Mouse (Mus musculus) heart, embryonic 14.5 days (tissue): ENCODE results near the gene Palld. TPM values are rescaled to one million over a fixed set of nuclear protein-coding genes. Genes with fewer than 3 reads are reported as not detected.

Source experiments
- ATAC-seq: fragments of 200-750 bp; cut with Nextera tagmentation; 2 replicates; pipeline ENCODE4 v1.8.0; 2017; ENCODE audit warnings: low read depth, moderate TSS enrichment; ENCODE audit not compliant: insufficient number of reproducible peaks, insufficient read depth, low FRiP score
- H3K27ac ChIP-seq, 2 experiments: fragments of 200-500 bp in 1 of 2; fragments of 300-500 bp in 1 of 2; sonication (generic) in 1 of 2; replicated peaks in 1 of 2; 2 replicates each; pipeline ENCODE4 v1.5.1; 2012 to 2014; ENCODE audit warnings: low read depth in 2 of 2, low read length in 2 of 2, control low read depth in 1 of 2, mild to moderate bottlenecking in 1 of 2, mixed read lengths in 1 of 2; ENCODE audit not compliant: control insufficient read depth in 1 of 2, insufficient read depth in 1 of 2
- H3K27me3 ChIP-seq: fragments of 300-500 bp; sonication (generic); 2 replicates; pipeline ENCODE4 v1.6.1; 2014; ENCODE audit warnings: mild to moderate bottlenecking, low read length, control low read depth; ENCODE audit not compliant: control insufficient read depth, insufficient read depth
- H3K36me3 ChIP-seq: fragments of 300-500 bp; sonication (generic); 2 replicates; pipeline ENCODE4 v1.6.1; 2014; ENCODE audit warnings: mild to moderate bottlenecking, control low read depth, low read length, mixed read lengths; ENCODE audit not compliant: control insufficient read depth, insufficient read depth
- H3K4me1 ChIP-seq, 2 experiments: fragments of 200-500 bp in 1 of 2; fragments of 300-500 bp in 1 of 2; sonication (generic) in 1 of 2; 2 replicates each; pipeline ENCODE4 v1.6.1; 2012 to 2014; ENCODE audit warnings: low read length in 2 of 2, control low read depth in 1 of 2, mixed read lengths in 1 of 2; ENCODE audit not compliant: control insufficient read depth in 2 of 2, insufficient read depth in 2 of 2
- H3K4me2 ChIP-seq: fragments of 300-500 bp; sonication (generic); 2 replicates; pipeline ENCODE4 v1.6.1; 2014; ENCODE audit warnings: mild to moderate bottlenecking, low read length
- H3K4me3 ChIP-seq, 2 experiments: fragments of 200-500 bp in 1 of 2; fragments of 300-500 bp in 1 of 2; sonication (generic) in 1 of 2; 2 replicates each; pipeline ENCODE4 v1.5.1; 2012 to 2014; ENCODE audit warnings: low read length in 2 of 2, mild to moderate bottlenecking in 2 of 2, control low read depth in 1 of 2, low read depth in 1 of 2, moderate library complexity in 1 of 2; ENCODE audit not compliant: control insufficient read depth in 1 of 2, insufficient read depth in 1 of 2
- H3K9ac ChIP-seq: fragments of 300-500 bp; sonication (generic); 2 replicates; pipeline ENCODE4 v1.6.1; 2014; ENCODE audit warnings: mild to moderate bottlenecking, low read length
- H3K9me3 ChIP-seq: fragments of 300-500 bp; sonication (generic); 2 replicates; pipeline ENCODE4 v1.6.1; 2016; ENCODE audit warnings: low read length, control low read depth; ENCODE audit not compliant: control insufficient read depth
- WGBS: fragments of 180-500 bp; shearing (Covaris S2); extraction: QIAGEN DNeasy Blood & Tissue Kit; methylation state at CpG from one replicate; pipeline ENCODE4 v1.1.7; 2014; 5-methylcytosine and 5-hydroxymethylcytosine counted together
- polyA plus RNA-seq: library from polyadenylated mRNA; unstranded; fragments of >200 nt; fragmentation: Nextera tagmentation; extraction: Ambion mirVana; gene quantifications from 2 replicates; pipeline ENCODE4 v1.2.1, GENCODE M21; 2014

The Palld gene
- polyA plus RNA-seq: 187 and 200 TPM in 2 replicates

GRCm38 (mm10) chr8:61902521-61902920 lies at the start of gene Palld:
Gene Palld, minus strand, starts transcription at chr8:61902690.
- Histone ChIP-seq H3K27ac (peak within 1 kb of the TSS; percentile 96 to 99), H3K4me2 (peak within 1 kb of the TSS; percentile 71), H3K4me3 (peak within 1 kb of the TSS; percentile 54 to 59), H3K9ac (peak within 1 kb of the TSS; percentile 84), H3K4me1 (peaks cover 5 to 17% of the 10 kb centered on the region in 2 experiments), H3K9me3 (no peaks in the 10 kb centered on the region), H3K27me3 (no peaks in the 10 kb centered on the region), H3K36me3 (peaks cover 20% of the 10 kb centered on the region; the same call in 1 of the 2 replicates)
- peak; percentile 81; the same call in 1 of the 2 replicates for ATAC-seq
- 33% methylated on average over 5 of the region's 5 CpGs for WGBS

DNA sequence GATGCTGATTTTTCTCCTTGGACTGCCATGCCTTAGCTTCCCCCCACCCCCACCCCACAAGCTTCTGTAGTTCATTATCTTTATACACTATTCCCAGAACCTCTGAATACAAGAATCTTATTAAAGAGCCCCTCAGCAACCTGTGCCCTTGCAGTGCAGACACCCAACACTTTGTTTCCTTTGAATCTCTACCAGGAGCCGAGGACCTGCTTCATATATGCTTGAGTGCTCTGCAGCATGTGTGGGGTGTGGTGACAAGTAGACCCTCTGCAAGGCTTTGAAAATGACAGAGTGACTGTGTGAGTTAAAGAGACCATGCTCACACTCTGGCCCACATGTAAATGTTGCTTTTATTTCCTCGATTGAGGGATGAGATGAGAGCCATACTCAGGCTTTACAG lies 35.1 kb upstream of the Palld start:
- Histone ChIP-seq H3K4me3 (no peak overlapping the region), H3K4me2 (no peak overlapping the region), H3K9ac (no peak overlapping the region), H3K9me3 (no peaks in the 10 kb centered on the region), H3K27me3 (no peaks in the 10 kb centered on the region), H3K4me1 (peaks cover 6 to 15% of the 10 kb centered on the region in 2 experiments), H3K27ac (peak overlapping the region; percentile 19 to 57; a peak in 3 of 4 replicates), H3K36me3 (no peaks in the 10 kb centered on the region)
- 38% methylated on average over 2 of the region's 2 CpGs for WGBS
- ATAC-seq: no peak

GRCm38 (mm10) chr8:61933243-61933642 lies 30.8 kb upstream of the Palld start:
- peak overlapping the region; percentile 29 to 71; a peak in 3 of 4 replicates for H3K27ac ChIP-seq
- WGBS: 1% methylated on average over 2 of the region's 2 CpGs
- peak; percentile 72; the same call in 1 of the 2 replicates for ATAC-seq

DNA sequence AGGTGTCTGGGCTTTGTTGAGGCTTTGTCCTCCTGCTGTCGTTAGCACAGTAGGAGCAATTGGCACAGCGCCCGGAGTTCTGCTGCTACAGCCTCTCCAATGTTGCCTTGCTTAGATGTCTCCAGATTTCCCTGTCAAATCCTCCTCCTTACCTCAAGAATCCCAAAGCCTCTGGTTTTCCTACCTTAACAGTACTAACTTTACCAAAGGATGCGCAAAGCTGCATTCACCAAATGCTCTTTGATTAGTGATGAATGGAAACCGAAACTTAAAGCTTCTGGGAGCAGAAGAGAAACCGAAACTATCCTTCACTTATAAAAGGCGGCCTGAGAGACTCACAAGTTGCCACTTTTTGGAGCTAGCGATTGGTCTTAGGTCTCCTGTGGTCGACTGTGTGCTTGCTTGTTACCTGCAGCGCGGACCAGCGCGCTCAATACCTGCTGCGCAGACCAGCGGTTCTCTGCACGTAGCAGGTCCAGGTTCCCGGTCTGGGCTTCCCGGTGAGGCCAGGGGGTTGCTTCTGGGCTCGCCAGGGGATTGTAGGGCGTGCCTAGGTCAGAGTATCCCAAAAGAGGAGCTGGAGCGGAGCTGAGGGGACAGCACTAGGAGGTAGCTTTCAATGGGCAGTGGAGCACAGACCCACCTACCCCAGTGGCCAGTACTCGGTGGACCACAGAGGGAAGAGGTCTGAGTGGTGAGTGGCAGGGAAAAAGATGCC lies 25.4 kb upstream of the Palld start, which contains the start of gene Ddx60:
Gene Ddx60, plus strand, starts transcription at position 311 of the 718 bp plus-strand sequence.
- ATAC-seq: peak; percentile 65
- Histone ChIP-seq H3K4me2 (peak within 1 kb of the TSS; percentile 91), H3K27ac (peak within 1 kb of the TSS; percentile 93 to 96), H3K4me1 (peaks cover 12 to 35% of the 10 kb centered on the region in 2 experiments), H3K36me3 (no peaks in the 10 kb centered on the region), H3K27me3 (no peaks in the 10 kb centered on the region), H3K9ac (peak within 1 kb of the TSS; percentile 94), H3K9me3 (no peaks in the 10 kb centered on the region), H3K4me3 (peak within 1 kb of the TSS; percentile 78 to 81)
- 6% methylated on average over 22 of the region's 22 CpGs for WGBS

More at GRCm38 (mm10) chr8:61933243-61933642, 30.8 kb upstream of the Palld start:
- Histone ChIP-seq H3K36me3 (no peaks in the 10 kb centered on the region), H3K9me3 (no peaks in the 10 kb centered on the region), H3K4me2 (no peak overlapping the region), H3K4me1 (peaks cover 10 to 26% of the 10 kb centered on the region in 2 experiments), H3K27me3 (no peaks in the 10 kb centered on the region), H3K4me3 (no peak overlapping the region), H3K9ac (no peak overlapping the region)

DNA sequence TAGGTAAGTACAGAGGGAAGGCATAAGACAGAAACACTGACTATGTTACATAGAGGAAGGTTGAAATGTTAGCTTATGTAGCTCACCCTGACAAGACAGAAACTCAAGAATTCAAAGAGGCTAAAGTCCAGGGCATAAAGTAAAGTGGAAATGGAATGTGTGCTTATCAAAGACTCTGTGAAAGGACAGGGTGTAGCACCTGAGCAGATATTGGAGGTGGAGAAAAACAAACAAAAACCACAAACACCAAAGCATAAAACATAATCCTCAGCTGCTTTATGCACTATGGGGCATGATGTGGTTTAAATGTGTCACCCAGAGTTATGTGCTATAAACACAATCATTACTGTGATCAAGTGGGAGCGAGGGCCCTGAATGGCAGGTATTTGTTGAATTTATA lies 22.0 kb upstream of the Palld start:
- no peak overlapping the region for H3K27ac ChIP-seq
- peaks cover 15 to 54% of the 10 kb centered on the region in 2 experiments for H3K4me1 ChIP-seq
- no peaks in the 10 kb centered on the region for H3K9me3 ChIP-seq
- no peak for ATAC-seq
- 91% methylated on average over 1 of the region's 1 CpGs for WGBS
- no peaks in the 10 kb centered on the region for H3K36me3 ChIP-seq
- no peaks in the 10 kb centered on the region for H3K27me3 ChIP-seq
- H3K4me2 ChIP-seq: no peak overlapping the region
- H3K4me3 ChIP-seq: no peak overlapping the region
- no peak overlapping the region for H3K9ac ChIP-seq

- Histone ChIP-seq H3K27me3 (no peaks in the 10 kb centered on the region), H3K4me3 (no peak overlapping the region), H3K27ac (peak overlapping the region; percentile 91 to 95), H3K4me2 (peak overlapping the region; percentile 47), H3K9ac (0 out of 2 replicates have a peak overlapping the region, but pooled peaks have one; percentile 26), H3K4me1 (peaks cover 12 to 52% of the 10 kb centered on the region in 2 experiments), H3K36me3 (no peaks in the 10 kb centered on the region), H3K9me3 (no peaks in the 10 kb centered on the region)
- peak; percentile 49 for ATAC-seq
- WGBS: 25% methylated on average over 10 of the region's 10 CpGs
These were observed 19.1 kb upstream of the Palld start for GRCm38 (mm10) chr8:61921454-61922054.

GRCm38 (mm10) chr8:61920389-61920788 lies 17.9 kb upstream of the Palld start:
- H3K27ac ChIP-seq: peak overlapping the region; percentile 91 to 95
- H3K9ac ChIP-seq: no peak overlapping the region

More at GRCm38 (mm10) chr8:61920389-61920788, 17.9 kb upstream of the Palld start:
- Histone ChIP-seq H3K4me2 (0 out of 2 replicates have a peak overlapping the region, but pooled peaks have one; percentile 21), H3K36me3 (no peaks in the 10 kb centered on the region), H3K4me1 (peaks cover 12 to 52% of the 10 kb centered on the region in 2 experiments), H3K9me3 (no peaks in the 10 kb centered on the region), H3K27me3 (no peaks in the 10 kb centered on the region), H3K4me3 (no peak overlapping the region)
- 66% methylated on average over 7 of the region's 7 CpGs for WGBS
- no peak for ATAC-seq
